Mouse (Mus musculus): ENCODE data around the gene Olfr786. TPM values are rescaled to one million over a fixed set of nuclear protein-coding genes. Genes with fewer than 3 reads are reported as not detected.

The Olfr786 gene
- not detected for total RNA-seq (2021)
- long read RNA-seq, experiment 1: 0 reads
- long read RNA-seq, experiment 2: 0 reads

GRCm38 (mm10) chr10:129427006-129427405, at the start of gene Olfr786:
Gene Olfr786, plus strand, starts transcription at chr10:129427306.
- DNase-seq (ENCODE audit: low spot score in 2 of 2): no peak

GRCm38 (mm10) chr10:129383783-129384182, 43.3 kb upstream of the Olfr786 start, which contains the start of gene Olfr784:
Gene Olfr784, plus strand, starts transcription at chr10:129384083.
- DNase-seq (ENCODE audit: low spot score in 2 of 2): no peak

DNA sequence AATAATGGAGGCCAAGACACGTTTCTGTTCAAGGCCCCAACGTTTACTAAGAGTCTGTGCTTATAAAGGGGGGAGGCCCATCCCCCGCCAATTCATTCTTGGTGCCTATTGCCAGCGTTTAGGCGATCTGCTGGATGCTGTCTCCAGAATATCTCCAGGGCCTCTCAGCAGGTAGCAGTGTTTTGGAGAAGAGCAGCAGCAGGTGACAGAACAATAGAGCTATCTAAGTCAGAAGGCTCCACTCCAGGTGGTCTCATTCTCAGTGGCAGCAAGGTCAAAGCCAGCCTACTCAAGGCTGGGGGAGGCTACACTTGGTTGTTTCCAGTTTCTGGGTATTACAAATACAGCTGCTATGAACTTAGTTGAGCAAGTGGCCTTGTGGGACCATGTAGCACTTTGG, 26.2 kb upstream of the Olfr786 start:
- DNase-seq (ENCODE audit: low spot score in 2 of 2): no peak

DNA sequence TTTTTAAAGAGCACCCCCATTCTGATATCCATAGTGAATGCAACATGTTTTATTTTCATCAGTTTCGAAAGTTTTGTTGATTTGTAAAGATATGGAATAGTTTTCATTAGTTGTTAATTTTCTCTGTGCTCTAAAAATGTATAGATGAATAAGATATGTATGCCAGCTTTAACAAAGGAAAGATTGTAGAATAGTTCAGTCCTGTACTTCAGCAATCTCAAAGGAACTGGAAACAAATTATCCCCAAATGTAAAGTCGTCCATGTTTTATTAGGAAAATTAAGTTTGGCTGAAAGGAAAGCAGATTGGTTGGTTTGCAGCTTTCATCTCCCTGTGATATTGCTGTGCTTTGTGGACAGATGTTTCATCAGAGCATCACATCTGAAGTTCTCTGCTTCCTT, 22.0 kb upstream of the Olfr786 start, which contains the start of gene Olfr785:
Gene Olfr785, plus strand, starts transcription at position 301 of the 400 bp plus-strand sequence.
- no peak for DNase-seq (ENCODE audit: low spot score in 2 of 2)

GRCm38 (mm10) chr10:129461562-129461961, 34.5 kb downstream of the Olfr786 start, which contains the start of gene Olfr787:
Gene Olfr787, plus strand, starts transcription at chr10:129461862.
- no peak for DNase-seq (ENCODE audit: low spot score in 2 of 2)

- DNase-seq (ENCODE audit: low spot score in 2 of 2): no peak
Measured at GRCm38 (mm10) chr10:129470698-129471097, 43.6 kb downstream of the Olfr786 start, which contains the start of gene Olfr788. Gene Olfr788, plus strand, starts transcription at chr10:129470998.

DNA sequence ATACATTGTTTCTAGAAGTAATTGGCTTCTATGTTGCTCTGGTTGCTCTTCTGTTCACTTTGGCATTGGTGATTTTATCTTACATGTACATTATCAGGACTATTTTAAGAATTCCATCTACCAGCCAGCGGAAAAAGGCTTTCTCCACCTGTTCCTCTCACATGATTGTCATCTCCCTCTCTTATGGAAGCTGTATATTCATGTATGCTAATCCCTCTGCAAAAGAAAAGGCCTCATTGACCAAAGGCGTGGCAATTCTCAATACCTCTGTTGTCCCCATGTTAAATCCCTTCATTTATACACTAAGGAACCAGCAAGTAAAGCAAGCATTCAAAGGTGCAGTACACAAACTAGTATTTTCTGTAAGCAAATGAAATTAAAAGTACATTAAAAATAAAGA, 46.1 kb downstream of the Olfr786 start:
- DNase-seq (ENCODE audit: low spot score in 2 of 2): no peak

DNA sequence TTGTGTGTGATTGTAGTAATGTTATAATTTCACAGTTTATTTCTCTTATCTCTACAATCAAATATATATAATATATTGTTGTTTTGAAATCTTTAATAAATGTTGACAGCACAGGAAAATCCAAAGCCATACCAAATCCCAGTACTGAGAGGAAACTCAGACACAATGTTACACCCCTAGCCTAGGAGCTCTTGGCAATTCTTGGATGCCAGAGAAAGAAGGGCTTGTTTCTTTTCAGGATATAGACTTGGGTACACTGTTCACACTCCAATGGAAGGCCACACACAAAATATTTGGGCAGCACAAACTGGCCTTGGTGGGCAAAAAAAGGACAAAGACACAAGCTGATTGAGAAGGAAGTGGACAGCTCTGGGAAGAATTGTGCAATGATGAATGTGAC, 46.6 kb downstream of the Olfr786 start:
- no peak for DNase-seq (ENCODE audit: low spot score in 2 of 2)

DNA sequence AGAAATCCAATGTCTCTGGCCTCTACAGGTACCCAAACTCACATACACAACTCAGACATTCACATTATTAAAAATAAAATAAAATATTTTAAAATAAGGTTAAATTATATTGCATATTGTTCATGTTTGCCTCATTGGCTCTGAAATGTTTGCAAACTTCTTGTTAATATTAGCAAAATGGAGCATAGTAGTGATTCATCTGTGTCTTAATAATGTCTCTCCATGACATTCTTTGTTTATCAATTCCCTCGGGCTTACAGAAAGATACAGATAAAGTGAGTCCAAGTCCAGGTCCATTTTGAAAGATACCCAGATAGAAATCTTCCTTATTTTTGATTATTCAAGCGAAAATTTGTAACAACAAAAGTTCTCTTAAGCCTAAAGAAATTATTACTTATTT, 57.3 kb downstream of the Olfr786 start, which contains the start of gene Olfr789:
Gene Olfr789, plus strand, starts transcription at position 301 of the 400 bp plus-strand sequence.
- no peak for DNase-seq (ENCODE audit: low spot score in 2 of 2)

Other genes starting within 250 kb of the Olfr786 start
- not detected for gene Olfr772, start 249.4 kb upstream of the Olfr786 start, total RNA-seq (2021)
- gene Olfr773, start 239.9 kb upstream of the Olfr786 start, total RNA-seq (2021): not detected
- gene Olfr774, start 191.1 kb upstream of the Olfr786 start, total RNA-seq (2021): not detected
- not detected for gene Olfr775, start 178.9 kb upstream of the Olfr786 start, total RNA-seq (2021)
- gene Olfr776, start 168.2 kb upstream of the Olfr786 start, total RNA-seq (2021): not detected
- not detected for gene Olfr777, start 155.8 kb upstream of the Olfr786 start, total RNA-seq (2021)
- not detected for gene Olfr780, start 109.2 kb upstream of the Olfr786 start, total RNA-seq (2021)
- not detected for gene Olfr781, start 98.5 kb upstream of the Olfr786 start, total RNA-seq (2021)
- not detected for gene Olfr782, start 78.5 kb upstream of the Olfr786 start, total RNA-seq (2021)
- gene Olfr784, start 43.2 kb upstream of the Olfr786 start, total RNA-seq (2021): under 1 TPM in 1 of 2 experiments, not detected in 1; 0.14 TPM
- gene Olfr785, start 21.9 kb upstream of the Olfr786 start, total RNA-seq (2021): not detected
- not detected for gene Olfr787, start 34.6 kb downstream of the Olfr786 start, total RNA-seq (2021)
- gene Olfr788, start 43.7 kb downstream of the Olfr786 start, total RNA-seq (2021): not detected
- not detected for gene Olfr789, start 57.4 kb downstream of the Olfr786 start, total RNA-seq (2021)
- not detected for gene Olfr790, start 71.2 kb downstream of the Olfr786 start, total RNA-seq (2021)
- gene Olfr791, start 94.5 kb downstream of the Olfr786 start, total RNA-seq (2021): not detected
- gene Olfr792, start 111.9 kb downstream of the Olfr786 start, total RNA-seq (2021): not detected
- gene Olfr794, start 140.3 kb downstream of the Olfr786 start, total RNA-seq (2021): not detected
- gene Olfr796, start 185.3 kb downstream of the Olfr786 start, total RNA-seq (2021): not detected
- not detected for gene Olfr798, start 200.6 kb downstream of the Olfr786 start, total RNA-seq (2021)
- not detected for gene Olfr799, start 210.2 kb downstream of the Olfr786 start, total RNA-seq (2021)
- gene Olfr800, start 230.4 kb downstream of the Olfr786 start, total RNA-seq (2021): not detected
- not detected for gene Olfr801, start 246.6 kb downstream of the Olfr786 start, total RNA-seq (2021)

All from layer of hippocampus, postnatal 14 days (tissue).